Mouse (Mus musculus) stomach, postnatal 0 days (tissue): ENCODE measurements around the gene Rhov. TPM values are rescaled to one million over a fixed set of nuclear protein-coding genes. Genes with fewer than 3 reads are reported as not detected.

Experiments used
- ATAC-seq: fragments of 200-750 bp; cut with Nextera tagmentation; 2 replicates; pipeline ENCODE4 v1.8.0; 2017; ENCODE audit not compliant: low FRiP score, low TSS enrichment
- DNase-seq: peaks from one replicate; pipeline ENCODE4 v3.0.0-alpha.2; 2016; ENCODE audit warnings: low spot score
- H3K27ac ChIP-seq: fragments of 300-500 bp; sonication (generic); replicated peaks from 2 replicates; pipeline ENCODE4 v1.5.1; 2014; ENCODE audit warnings: mild to moderate bottlenecking, control low read depth
- H3K27me3 ChIP-seq: fragments of 300-500 bp; sonication (generic); 2 replicates; pipeline ENCODE4 v1.6.1; 2014; ENCODE audit warnings: low read length; ENCODE audit not compliant: control insufficient read depth, insufficient read depth
- H3K36me3 ChIP-seq: fragments of 300-500 bp; sonication (generic); 2 replicates; pipeline ENCODE4 v1.6.1; 2014; ENCODE audit warnings: low read length, mixed read lengths; ENCODE audit not compliant: control insufficient read depth, insufficient read depth
- H3K4me1 ChIP-seq: fragments of 300-500 bp; sonication (generic); replicated peaks from 2 replicates; pipeline ENCODE4 v1.6.1; 2014; ENCODE audit warnings: antibody characterized with exemption; ENCODE audit not compliant: control insufficient read depth, insufficient read depth
- H3K4me2 ChIP-seq: fragments of 300-500 bp; sonication (generic); replicated peaks from 2 replicates; pipeline ENCODE4 v1.6.1; 2014; ENCODE audit warnings: low read depth, mild to moderate bottlenecking, control low read depth, moderate library complexity
- H3K4me3 ChIP-seq: fragments of 300-500 bp; sonication (generic); 2 replicates; pipeline ENCODE4 v1.5.1; 2014; ENCODE audit warnings: low read depth, low read length, control low read depth
- H3K9ac ChIP-seq: fragments of 300-500 bp; sonication (generic); 2 replicates; pipeline ENCODE4 v1.6.1; 2014; ENCODE audit warnings: mild to moderate bottlenecking, low read length, control low read depth, mixed read lengths
- H3K9me3 ChIP-seq: fragments of 300-500 bp; sonication (generic); 2 replicates; pipeline ENCODE4 v1.6.1; 2016; ENCODE audit warnings: low read length; ENCODE audit not compliant: control insufficient read depth
- CTCF ChIP-seq: IDR thresholded peaks from 2 replicates; pipeline ENCODE4 v1.5.1; 2016; ENCODE audit warnings: antibody characterized with exemption, low read depth, mild to moderate bottlenecking, moderate library complexity
- EP300 ChIP-seq: optimal IDR thresholded peaks from 2 replicates; pipeline ENCODE3; 2016; ENCODE audit warnings: antibody characterized with exemption
- WGBS: fragments of 180-500 bp; shearing (Covaris S2); extraction: QIAGEN DNeasy Blood & Tissue Kit; methylation state at CpG from one replicate; pipeline ENCODE4 v1.1.7; 2014; 5-methylcytosine and 5-hydroxymethylcytosine counted together
- polyA plus RNA-seq: library from polyadenylated mRNA; unstranded; fragments of >200 nt; fragmentation: Nextera tagmentation; extraction: Ambion mirVana; gene quantifications from 2 replicates; pipeline ENCODE4 v1.2.1, GENCODE M21; 2015

The Rhov gene
- polyA plus RNA-seq, 1 experiment from 2014 or later: 17.0 TPM

GRCm38 (mm10) chr2:119312380-119312958 lies 41.4 kb upstream of the Rhov start:
- no peaks in the 10 kb centered on the region for H3K9me3 ChIP-seq
- H3K9ac ChIP-seq: no peak overlapping the region
- no peak for DNase-seq
- ATAC-seq: no peak
- WGBS: 81% methylated on average over 2 of the region's 2 CpGs
- H3K4me3 ChIP-seq: no peak overlapping the region
- H3K27me3 ChIP-seq: no peaks in the 10 kb centered on the region
- H3K27ac ChIP-seq: no peak overlapping the region
- H3K4me2 ChIP-seq: no peak overlapping the region
- no peak for TF ChIP-seq CTCF
- no peak for TF ChIP-seq EP300
- H3K4me1 ChIP-seq: no peaks in the 10 kb centered on the region
- no peaks in the 10 kb centered on the region for H3K36me3 ChIP-seq

GRCm38 (mm10) chr2:119311544-119311943 lies 40.5 kb upstream of the Rhov start:
- Histone ChIP-seq H3K27me3 (no peaks in the 10 kb centered on the region), H3K36me3 (no peaks in the 10 kb centered on the region), H3K4me1 (no peaks in the 10 kb centered on the region), H3K9me3 (no peaks in the 10 kb centered on the region), H3K4me2 (no peak overlapping the region), H3K4me3 (no peak overlapping the region), H3K27ac (no peak overlapping the region), H3K9ac (no peak overlapping the region)
- ATAC-seq (no peak), DNase-seq (no peak)
- 39% methylated on average over 12 of the region's 12 CpGs for WGBS
- TF ChIP-seq CTCF: no peak
- TF ChIP-seq EP300: no peak

DNA sequence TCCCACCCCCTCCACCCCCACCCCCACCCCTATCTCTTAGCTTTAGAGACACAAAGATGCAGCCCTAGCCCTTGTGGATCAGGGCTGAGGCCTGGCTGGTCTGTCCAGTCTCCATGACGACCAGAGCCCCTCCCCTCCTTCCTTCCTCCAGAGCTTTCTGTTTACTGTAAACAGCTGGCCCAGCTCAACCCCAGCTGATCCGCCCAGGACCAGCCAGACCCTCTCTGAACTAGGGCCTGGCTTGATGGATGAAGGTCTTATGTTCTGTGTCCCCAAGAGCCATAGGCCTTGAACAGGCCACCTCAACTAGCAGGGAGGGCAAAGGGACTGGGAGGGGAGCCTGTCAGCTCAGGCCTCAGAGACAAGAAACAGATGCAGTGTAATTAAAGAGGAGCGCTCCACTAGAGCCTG lies 33.7 kb upstream of the Rhov start:
- no peaks in the 10 kb centered on the region for H3K36me3 ChIP-seq
- TF ChIP-seq EP300: no peak
- no peak for TF ChIP-seq CTCF
- H3K9me3 ChIP-seq: no peaks in the 10 kb centered on the region
- peak overlapping the region; percentile 40; the same call in 1 of the 2 replicates for H3K27ac ChIP-seq
- H3K4me2 ChIP-seq: no peak overlapping the region
- WGBS: 25% methylated on average over 3 of the region's 3 CpGs
- no peak overlapping the region for H3K9ac ChIP-seq
- peaks cover 10% of the 10 kb centered on the region for H3K4me1 ChIP-seq
- no peaks in the 10 kb centered on the region for H3K27me3 ChIP-seq
- peak; percentile 30; the same call in 1 of the 2 replicates for ATAC-seq
- DNase-seq: peak; percentile 32
- H3K4me3 ChIP-seq: no peak overlapping the region

GRCm38 (mm10) chr2:119304391-119304790 lies 33.3 kb upstream of the Rhov start:
- ATAC-seq: no peak
- no peak overlapping the region for H3K9ac ChIP-seq
- no peak for TF ChIP-seq EP300
- no peak for TF ChIP-seq CTCF
- no peaks in the 10 kb centered on the region for H3K9me3 ChIP-seq
- H3K27me3 ChIP-seq: no peaks in the 10 kb centered on the region
- H3K27ac ChIP-seq: peak overlapping the region; percentile 40; the same call in 1 of the 2 replicates
- 45% methylated on average over 3 of the region's 3 CpGs for WGBS
- no peak overlapping the region for H3K4me3 ChIP-seq
- peaks cover 10% of the 10 kb centered on the region for H3K4me1 ChIP-seq
- no peaks in the 10 kb centered on the region for H3K36me3 ChIP-seq
- no peak overlapping the region for H3K4me2 ChIP-seq
- no peak for DNase-seq

- Histone ChIP-seq H3K27ac (no peak overlapping the region), H3K36me3 (no peaks in the 10 kb centered on the region), H3K4me3 (no peak overlapping the region), H3K4me1 (peaks cover 10% of the 10 kb centered on the region), H3K9me3 (no peaks in the 10 kb centered on the region), H3K4me2 (no peak overlapping the region), H3K9ac (no peak overlapping the region), H3K27me3 (no peaks in the 10 kb centered on the region)
- 75% methylated on average over 6 of the region's 6 CpGs for WGBS
- no peak for TF ChIP-seq EP300
- DNase-seq: no peak
- no peak for ATAC-seq
Measured at GRCm38 (mm10) chr2:119302876-119303275, 31.8 kb upstream of the Rhov start.

GRCm38 (mm10) chr2:119300819-119301493 lies 29.9 kb upstream of the Rhov start:
- Histone ChIP-seq H3K4me3 (no peak overlapping the region), H3K9ac (no peak overlapping the region)
- DNase-seq: peak; percentile 26

More at GRCm38 (mm10) chr2:119300819-119301493, 29.9 kb upstream of the Rhov start:
- Histone ChIP-seq H3K27ac (peak overlapping the region; percentile 71; the same call in 1 of the 2 replicates), H3K9me3 (no peaks in the 10 kb centered on the region), H3K36me3 (peaks cover 8% of the 10 kb centered on the region), H3K4me2 (peak overlapping the region; percentile 45), H3K4me1 (peaks cover 10% of the 10 kb centered on the region), H3K27me3 (no peaks in the 10 kb centered on the region)
- TF ChIP-seq CTCF (no peak), EP300 (no peak)
- ATAC-seq: peak; percentile 4; the same call in 1 of the 2 replicates
- 44% methylated on average over 7 of the region's 7 CpGs for WGBS
